Mouse (Mus musculus) CD4-positive, CD25-positive, alpha-beta regulatory T cell, adult 4 months (primary cell): ENCODE results near the gene Hal. TPM values are rescaled to one million over a fixed set of nuclear protein-coding genes. Genes with fewer than 3 reads are reported as not detected.

Source experiments
- ATAC-seq: one replicate; pipeline ENCODE4 v1.8.0; 2017
- polyA plus RNA-seq, 2 experiments: library from polyadenylated mRNA; unstranded; fragments of 100-300 nt; shearing (Covaris generic); gene quantifications; one replicate each; pipeline ENCODE4 v1.2.1; 2017

The Hal gene
- 1 to 10 TPM in 1 of 2 experiments, not detected in 1; 1.0 TPM for polyA plus RNA-seq

GRCm38 (mm10) chr10:93488066-93488827 lies at the start of gene Hal:
TSS of gene Hal (plus strand) at chr10:93488768.
- ATAC-seq: no peak

- ATAC-seq: no peak
Measured at GRCm38 (mm10) chr10:93441501-93441900, 47.1 kb upstream of the Hal start.

- ATAC-seq: no peak
Measured at GRCm38 (mm10) chr10:93442183-93442582, 46.4 kb upstream of the Hal start.

GRCm38 (mm10) chr10:93444407-93444806 lies 44.2 kb upstream of the Hal start:
- peak; percentile 62 for ATAC-seq

GRCm38 (mm10) chr10:93447398-93447797 lies 41.2 kb upstream of the Hal start:
- no peak for ATAC-seq

- ATAC-seq: no peak
Measured at GRCm38 (mm10) chr10:93454652-93455014, 33.9 kb upstream of the Hal start.

- ATAC-seq: no peak
Measured at GRCm38 (mm10) chr10:93460106-93460505, 28.5 kb upstream of the Hal start.

GRCm38 (mm10) chr10:93462692-93463382 lies 25.7 kb upstream of the Hal start:
- no peak for ATAC-seq

GRCm38 (mm10) chr10:93463611-93464010 lies 25.0 kb upstream of the Hal start:
- ATAC-seq: no peak

GRCm38 (mm10) chr10:93467259-93467658 lies 21.3 kb upstream of the Hal start:
- ATAC-seq: no peak

- ATAC-seq: peak; percentile 79
Measured at GRCm38 (mm10) chr10:93467791-93468190, 20.8 kb upstream of the Hal start.

- peak; percentile 67 for ATAC-seq
Measured at GRCm38 (mm10) chr10:93471415-93471814, 17.2 kb upstream of the Hal start.

- no peak for ATAC-seq
Measured at GRCm38 (mm10) chr10:93484511-93484910, 4.1 kb upstream of the Hal start.

- peak; percentile 56 for ATAC-seq
Measured at GRCm38 (mm10) chr10:93485055-93485691, 3.4 kb upstream of the Hal start.

- ATAC-seq: no peak
Measured at GRCm38 (mm10) chr10:93486622-93487021, 1.9 kb upstream of the Hal start.

GRCm38 (mm10) chr10:93488828-93489226 lies 259 bp downstream of the Hal start:
- no peak for ATAC-seq

- ATAC-seq: no peak
Measured at GRCm38 (mm10) chr10:93490451-93490850, 1.9 kb downstream of the Hal start.

- ATAC-seq: no peak
Measured at GRCm38 (mm10) chr10:93500864-93501263, 12.3 kb downstream of the Hal start.

GRCm38 (mm10) chr10:93501346-93501745 lies 12.8 kb downstream of the Hal start:
- ATAC-seq: no peak

- ATAC-seq: no peak
Measured at GRCm38 (mm10) chr10:93508383-93508970, 19.9 kb downstream of the Hal start.

GRCm38 (mm10) chr10:93509532-93510153 lies 21.1 kb downstream of the Hal start:
- no peak for ATAC-seq

- no peak for ATAC-seq
Measured at GRCm38 (mm10) chr10:93515419-93515818, 26.9 kb downstream of the Hal start.

GRCm38 (mm10) chr10:93515927-93516326 lies 27.4 kb downstream of the Hal start:
- no peak for ATAC-seq
